Mouse (Mus musculus) heart, adult 2 months (tissue): ENCODE measurements around the gene Aqp9.

Experiments used
- CTCF ChIP-seq: fragments of 200-600 bp; IDR thresholded peaks from 2 replicates; pipeline ENCODE4 v1.8.1; 2022; ENCODE audit warnings: antibody characterized with exemption, mild to moderate bottlenecking, moderate library complexity
- EP300 ChIP-seq: fragments of 200-500 bp; IDR thresholded peaks from 2 replicates; pipeline ENCODE4 v1.6.1; 2011; ENCODE audit warnings: low read depth, low read length, control low read depth; ENCODE audit not compliant: insufficient read depth
- POLR2A ChIP-seq: fragments of 200-500 bp; IDR thresholded peaks from 2 replicates; pipeline ENCODE4 v1.6.1; 2011; ENCODE audit warnings: mild to moderate bottlenecking, low read depth, low read length, control low read depth; ENCODE audit not compliant: insufficient read depth

DNA sequence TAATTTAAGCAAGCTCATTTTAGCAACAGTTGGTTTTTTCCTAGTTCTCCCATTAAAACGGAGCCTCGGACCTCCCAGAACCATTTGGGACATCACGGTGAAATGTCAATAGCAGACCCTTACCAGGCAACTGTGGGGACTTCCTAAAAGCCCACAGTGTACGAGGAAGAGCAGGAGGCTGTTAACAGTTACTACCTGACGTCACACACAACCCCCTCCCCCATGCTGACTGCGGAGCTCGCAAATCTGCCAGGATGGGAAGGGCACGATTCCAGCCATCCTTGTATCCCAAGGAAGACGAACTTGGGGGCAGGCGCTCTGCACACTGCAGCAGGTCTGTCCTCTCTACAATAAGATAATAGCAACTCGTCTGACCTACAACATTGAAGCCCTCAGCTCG lies at the start of gene Aqp9:
- TF ChIP-seq POLR2A: no peak
- no peak for TF ChIP-seq CTCF
- no peak for TF ChIP-seq EP300
